Mouse (Mus musculus): ENCODE results near the gene Prr29. TPM values are rescaled to one million over a fixed set of nuclear protein-coding genes. Genes with fewer than 3 reads are reported as not detected.
"Not testable (repeated sequence)": the region's sequence is repeated elsewhere in the genome, so short reads cannot be mapped to it uniquely, and the experiment has no call there.

Prr29 gene
- total RNA-seq, 2 experiments from 2014 or later = not detected

- no peak for ATAC-seq (replicated peaks; ENCODE audit: low FRiP score, low TSS enrichment, poor library complexity, severe bottlenecking)
Measured at GRCm38 (mm10) chr11:106392597-106393330, 27.5 kb downstream of the Prr29 start.

GRCm38 (mm10) chr11:106393331-106393616, 28.0 kb downstream of the Prr29 start:
- no peak for ATAC-seq (replicated peaks; ENCODE audit: low FRiP score, low TSS enrichment, poor library complexity, severe bottlenecking)

- not testable (repeated sequence) for ATAC-seq (replicated peaks; ENCODE audit: low FRiP score, low TSS enrichment, poor library complexity, severe bottlenecking)
Measured at GRCm38 (mm10) chr11:106394055-106394454, 28.8 kb downstream of the Prr29 start.

GRCm38 (mm10) chr11:106397656-106398055, 32.4 kb downstream of the Prr29 start:
- ATAC-seq (replicated peaks; ENCODE audit: low FRiP score, low TSS enrichment, poor library complexity, severe bottlenecking) = peak; percentile 77

GRCm38 (mm10) chr11:106398481-106398880, 33.2 kb downstream of the Prr29 start:
- no peak for ATAC-seq (replicated peaks; ENCODE audit: low FRiP score, low TSS enrichment, poor library complexity, severe bottlenecking)

DNA sequence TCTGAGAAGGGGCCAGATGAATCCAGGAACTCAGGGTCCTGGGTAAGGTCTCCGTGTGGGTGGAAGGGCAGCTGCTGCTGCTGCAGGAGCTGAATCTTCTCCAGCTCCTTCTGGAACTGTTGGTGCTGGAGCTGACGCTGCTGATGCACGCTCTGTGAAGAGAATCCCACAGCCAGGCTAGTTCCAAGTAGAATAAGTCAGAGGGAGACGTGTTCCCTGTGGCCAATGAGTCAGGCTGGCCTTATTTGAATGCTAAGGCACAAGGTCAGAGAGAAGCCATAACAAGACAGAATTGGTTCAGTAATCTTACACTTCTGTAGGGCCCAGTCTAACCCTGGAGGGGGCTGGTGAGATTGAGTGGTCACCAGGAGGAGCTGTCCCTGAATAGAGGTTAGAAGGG, 44.7 kb downstream of the Prr29 start:
- no peak for ATAC-seq (replicated peaks; ENCODE audit: low FRiP score, low TSS enrichment, poor library complexity, severe bottlenecking)

GRCm38 (mm10) chr11:106410507-106410906, 45.2 kb downstream of the Prr29 start:
- no peak for ATAC-seq (replicated peaks; ENCODE audit: low FRiP score, low TSS enrichment, poor library complexity, severe bottlenecking)

DNA sequence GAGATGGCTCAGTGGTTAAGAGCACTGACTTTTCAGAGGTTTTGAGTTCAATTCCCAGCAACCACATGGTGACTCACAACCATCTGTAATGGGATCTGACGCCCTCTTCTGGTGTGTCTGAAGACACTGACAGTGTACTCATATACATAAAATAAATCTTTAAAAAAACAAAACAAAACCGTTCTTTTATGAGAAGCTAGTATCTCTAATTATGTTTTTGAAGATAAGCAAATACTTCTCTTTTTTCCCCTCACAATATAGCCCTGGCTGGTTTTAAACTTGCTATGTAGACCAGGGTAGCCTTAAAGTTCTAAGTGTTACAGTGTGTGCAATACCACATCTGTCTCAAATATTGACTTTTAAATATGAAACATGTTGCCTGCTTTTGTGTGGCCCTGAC, 45.9 kb downstream of the Prr29 start:
- no peak for ATAC-seq (replicated peaks; ENCODE audit: low FRiP score, low TSS enrichment, poor library complexity, severe bottlenecking)

DNA sequence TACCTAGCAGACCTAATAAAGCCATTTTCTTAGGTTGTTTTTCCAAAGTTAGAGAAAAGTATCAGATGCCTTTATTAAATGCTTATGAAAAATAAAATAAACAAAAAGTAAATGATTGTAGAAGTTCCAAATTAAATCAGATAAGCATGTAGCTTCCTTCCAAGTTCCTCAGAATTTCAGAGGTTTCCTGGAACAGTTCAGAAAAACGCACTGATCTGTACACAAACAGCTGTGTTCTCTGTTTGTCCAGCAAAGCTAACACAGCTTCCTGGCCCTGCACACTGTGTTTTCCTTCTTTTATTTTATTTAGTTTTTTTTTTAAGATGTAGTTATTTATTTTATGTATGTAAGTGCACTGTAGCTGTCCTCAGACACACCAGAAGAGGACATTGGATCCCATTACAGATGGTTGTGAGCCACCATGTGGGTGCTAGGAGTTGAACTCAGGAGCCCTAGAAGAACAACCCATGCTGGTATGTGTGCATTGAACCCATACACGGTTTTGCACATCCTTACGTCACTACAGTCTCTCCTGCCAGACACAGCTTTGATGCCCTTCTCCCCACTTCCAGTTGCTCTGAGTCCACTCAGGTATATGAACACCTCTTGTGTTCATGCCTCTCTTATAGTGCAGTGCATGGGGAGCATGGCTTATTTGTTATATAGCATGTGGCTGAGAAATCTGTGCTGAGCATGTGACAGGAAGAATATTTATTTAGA, 47.5 kb downstream of the Prr29 start:
- ATAC-seq (replicated peaks; ENCODE audit: low FRiP score, low TSS enrichment, poor library complexity, severe bottlenecking) = no peak

DNA sequence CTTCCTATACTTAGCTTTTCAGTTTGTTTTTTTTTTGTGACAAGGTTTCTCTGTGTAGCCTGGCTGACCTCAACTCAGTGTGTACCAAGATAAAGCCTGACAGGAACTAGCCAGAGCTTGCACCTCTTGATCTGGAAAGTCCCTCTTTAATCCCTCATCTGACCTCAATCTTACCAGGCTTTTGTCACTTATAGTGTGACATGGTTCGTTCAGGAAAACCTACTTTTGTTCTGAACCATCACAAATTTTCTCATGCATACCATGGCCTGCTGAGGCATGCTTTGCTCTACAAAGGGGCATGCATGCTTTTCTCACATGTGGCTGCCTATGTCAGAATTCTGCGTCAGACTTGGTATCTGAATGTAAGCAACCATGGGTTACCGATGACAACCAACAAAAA, 51.1 kb downstream of the Prr29 start:
- ATAC-seq (replicated peaks; ENCODE audit: low FRiP score, low TSS enrichment, poor library complexity, severe bottlenecking) = no peak

DNA sequence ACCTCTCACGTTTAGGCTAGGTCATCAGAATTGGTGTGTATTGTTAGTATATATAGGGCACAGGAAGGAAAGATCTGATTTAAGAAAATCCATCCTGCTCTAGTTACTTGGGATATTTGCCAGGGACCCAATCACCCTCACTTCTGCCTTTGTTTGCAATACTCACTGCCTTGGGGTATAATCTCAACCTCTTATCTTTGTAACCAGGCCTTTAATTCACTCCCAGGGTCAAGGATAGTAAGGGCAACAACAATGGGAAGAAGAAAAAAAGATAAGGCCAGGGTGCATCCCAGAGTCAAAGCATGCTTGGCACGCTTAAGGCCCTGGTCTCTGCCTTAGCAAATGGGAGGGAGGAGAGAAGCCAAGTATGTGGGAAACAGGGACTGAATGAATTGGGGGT, 52.6 kb downstream of the Prr29 start:
- ATAC-seq (replicated peaks; ENCODE audit: low FRiP score, low TSS enrichment, poor library complexity, severe bottlenecking) = no peak

- ATAC-seq (replicated peaks; ENCODE audit: low FRiP score, low TSS enrichment, poor library complexity, severe bottlenecking) = peak; percentile 83
Measured at GRCm38 (mm10) chr11:106418622-106419196, 53.4 kb downstream of the Prr29 start.

DNA sequence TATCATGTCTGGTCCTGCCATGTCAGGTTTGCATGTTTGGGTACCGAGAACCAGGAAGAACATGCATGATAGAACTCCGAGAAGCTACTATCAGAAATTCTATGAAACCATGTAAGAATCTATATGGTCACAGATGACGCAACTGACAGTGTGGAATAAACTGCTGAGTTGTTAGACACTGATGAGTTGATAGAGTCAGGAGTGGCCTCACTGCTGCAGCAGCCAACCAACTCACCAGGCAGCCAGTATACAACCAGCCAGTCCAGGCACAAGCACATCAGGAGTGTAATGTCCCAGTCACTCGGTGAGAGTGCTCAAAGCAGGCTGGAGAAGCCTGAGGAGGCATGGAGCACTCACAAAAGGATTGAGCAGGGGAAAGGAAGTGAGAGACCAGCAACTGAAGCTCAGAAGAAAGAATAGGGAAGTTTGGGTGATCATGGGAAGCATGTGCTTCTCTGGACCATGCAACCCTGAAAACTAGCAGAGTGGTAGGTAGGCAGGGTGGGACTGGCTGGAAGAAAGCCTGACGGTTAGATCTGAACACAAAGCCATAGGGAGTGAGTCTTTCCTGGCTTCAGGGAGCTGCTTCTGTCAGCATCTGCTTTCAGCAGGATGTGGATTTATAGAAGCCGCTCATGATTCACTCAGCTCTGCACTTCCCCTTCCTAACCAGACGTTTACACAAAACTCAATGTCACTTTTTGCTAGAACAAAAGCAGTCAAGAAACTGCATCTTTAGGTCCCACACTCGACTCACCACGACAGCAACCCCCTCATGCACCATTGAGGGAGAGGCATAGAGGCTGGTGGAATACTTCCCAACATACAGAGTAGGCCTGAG, 54.2 kb downstream of the Prr29 start:
- 0 out of 2 replicates have a peak, but pooled peaks have one; percentile 20 for ATAC-seq (replicated peaks; ENCODE audit: low FRiP score, low TSS enrichment, poor library complexity, severe bottlenecking)

GRCm38 (mm10) chr11:106425201-106425600, 59.9 kb downstream of the Prr29 start:
- ATAC-seq (replicated peaks; ENCODE audit: low FRiP score, low TSS enrichment, poor library complexity, severe bottlenecking) = no peak

- no peak for ATAC-seq (replicated peaks; ENCODE audit: low FRiP score, low TSS enrichment, poor library complexity, severe bottlenecking)
Measured at GRCm38 (mm10) chr11:106426447-106426846, 61.2 kb downstream of the Prr29 start.

Other genes with a start within 250 kb of the Prr29 start
- not detected in 2 replicates for gene Gm10840, start 204.6 kb upstream of the Prr29 start, total RNA-seq (2014; fragmentation: Nextera tagmentation)
- gene Gm10840, start 204.6 kb upstream of the Prr29 start, total RNA-seq (2017) = not detected in 2 replicates
- gene Limd2, start 204.6 kb upstream of the Prr29 start, total RNA-seq (2014; fragmentation: Nextera tagmentation) = 12.0 and 18.5 TPM in 2 replicates
- gene Limd2, start 204.6 kb upstream of the Prr29 start, total RNA-seq (2017) = 4.4 and 5.9 TPM in 2 replicates
- 20.3 and 29.6 TPM in 2 replicates for gene Strada, start 163.3 kb upstream of the Prr29 start, total RNA-seq (2014; fragmentation: Nextera tagmentation)
- 9.8 and 15.5 TPM in 2 replicates for gene Strada, start 163.3 kb upstream of the Prr29 start, total RNA-seq (2017)
- gene Ccdc47, start 149.1 kb upstream of the Prr29 start, total RNA-seq (2014; fragmentation: Nextera tagmentation) = 33.8 and 41.7 TPM in 2 replicates
- 218 and 232 TPM in 2 replicates for gene Ccdc47, start 149.1 kb upstream of the Prr29 start, total RNA-seq (2017)
- gene Ddx42, start 148.5 kb upstream of the Prr29 start, total RNA-seq (2014; fragmentation: Nextera tagmentation) = 65.1 and 66.6 TPM in 2 replicates
- gene Ddx42, start 148.5 kb upstream of the Prr29 start, total RNA-seq (2017) = 82.7 and 126 TPM in 2 replicates
- gene Ftsj3, start 109.4 kb upstream of the Prr29 start, total RNA-seq (2014; fragmentation: Nextera tagmentation) = 115 and 123 TPM in 2 replicates
- 235 and 274 TPM in 2 replicates for gene Ftsj3, start 109.4 kb upstream of the Prr29 start, total RNA-seq (2017)
- 126 and 145 TPM in 2 replicates for gene Psmc5, start 109.3 kb upstream of the Prr29 start, total RNA-seq (2014; fragmentation: Nextera tagmentation)
- gene Psmc5, start 109.3 kb upstream of the Prr29 start, total RNA-seq (2017) = 111 and 128 TPM in 2 replicates
- 93.8 and 120 TPM in 2 replicates for gene Smarcd2, start 92.5 kb upstream of the Prr29 start, total RNA-seq (2014; fragmentation: Nextera tagmentation)
- 201 and 272 TPM in 2 replicates for gene Smarcd2, start 92.5 kb upstream of the Prr29 start, total RNA-seq (2017)
- gene Tcam1, start 88.8 kb upstream of the Prr29 start, total RNA-seq (2014; fragmentation: Nextera tagmentation) = 1.4 and 3.5 TPM in 2 replicates
- 2.1 and 3.7 TPM in 2 replicates for gene Tcam1, start 88.8 kb upstream of the Prr29 start, total RNA-seq (2017)
- not detected in 2 replicates for gene Gh, start 63.6 kb upstream of the Prr29 start, total RNA-seq (2014; fragmentation: Nextera tagmentation)
- gene Gh, start 63.6 kb upstream of the Prr29 start, total RNA-seq (2017) = not detected in 2 replicates
- 5.1 and 21.6 TPM in 2 replicates for gene Cd79b, start 50.7 kb upstream of the Prr29 start, total RNA-seq (2014; fragmentation: Nextera tagmentation)
- 1.4 and 3.5 TPM in 2 replicates for gene Cd79b, start 50.7 kb upstream of the Prr29 start, total RNA-seq (2017)
- 0.11 TPM in 1 of 2 replicates, not detected in the other for gene Scn4a, start 12.2 kb upstream of the Prr29 start, total RNA-seq (2014; fragmentation: Nextera tagmentation)
- not detected in 2 replicates for gene Scn4a, start 12.2 kb upstream of the Prr29 start, total RNA-seq (2017)
- 20.5 and 46.5 TPM in 2 replicates for gene Icam2, start 22.6 kb downstream of the Prr29 start, total RNA-seq (2014; fragmentation: Nextera tagmentation)
- 51.4 and 82.3 TPM in 2 replicates for gene Icam2, start 22.6 kb downstream of the Prr29 start, total RNA-seq (2017)
- 13.7 and 14.2 TPM in 2 replicates for gene Ern1, start 122.4 kb downstream of the Prr29 start, total RNA-seq (2014; fragmentation: Nextera tagmentation)
- gene Ern1, start 122.4 kb downstream of the Prr29 start, total RNA-seq (2017) = 7.0 and 9.8 TPM in 2 replicates
- 23.4 and 24.2 TPM in 2 replicates for gene Tex2, start 248.0 kb downstream of the Prr29 start, total RNA-seq (2014; fragmentation: Nextera tagmentation)
- 22.4 and 32.8 TPM in 2 replicates for gene Tex2, start 248.0 kb downstream of the Prr29 start, total RNA-seq (2017)

Measured in megakaryocyte-erythroid progenitor cell, adult 5-6 weeks (primary cell).